Mouse (Mus musculus): ENCODE measurements around the gene Gm29797. TPM values are rescaled to one million over a fixed set of nuclear protein-coding genes. Genes with fewer than 3 reads are reported as not detected.

The Gm29797 gene
- polyA plus RNA-seq, 1 experiment from 2014 or later, result not detected

- Histone ChIP-seq H3K27ac (ENCODE audit: low read depth, low read length) (no peak overlapping the region; the same call in 1 of the 2 replicates), H3K4me3 (ENCODE audit: low read depth, low read length) (no peak overlapping the region), H3K36me3 (ENCODE audit: control insufficient read depth, insufficient read depth, low read length) (no peaks in the 10 kb centered on the region), H3K4me1 (replicated peaks; ENCODE audit: control insufficient read depth, insufficient read depth, low read length) (peaks cover 9% of the 10 kb centered on the region; the same call in 1 of the 2 replicates), H3K9me3 (ENCODE audit: control insufficient read depth, low read length) (no peaks in the 10 kb centered on the region), H3K27me3 (ENCODE audit: control insufficient read depth, insufficient read depth, low read length) (peaks cover 24% of the 10 kb centered on the region), H3K4me2 (replicated peaks; ENCODE audit: low read depth, low read length) (peak overlapping the region; percentile 17; the same call in 1 of the 2 replicates), H3K9ac (ENCODE audit: low read depth, low read length) (peak overlapping the region; percentile 44)
- DNase-seq (ENCODE audit: low spot score), result peak; percentile 67
- 0 out of 2 replicates have a peak, but pooled peaks have one; percentile 22 for ATAC-seq (ENCODE audit: low FRiP score)
- 4% methylated on average over 14 of the region's 14 CpGs for WGBS
Measured at GRCm38 (mm10) chr2:181675454-181675853, 18.6 kb downstream of the Gm29797 start.

GRCm38 (mm10) chr2:181676424-181676823 lies 19.6 kb downstream of the Gm29797 start:
- no peak for ATAC-seq (ENCODE audit: low FRiP score)
- H3K9me3 ChIP-seq (ENCODE audit: control insufficient read depth, low read length), result no peaks in the 10 kb centered on the region
- peaks cover 8% of the 10 kb centered on the region for H3K4me1 ChIP-seq (replicated peaks; ENCODE audit: control insufficient read depth, insufficient read depth, low read length)
- no peak overlapping the region; the same call in 1 of the 2 replicates for H3K27ac ChIP-seq (ENCODE audit: low read depth, low read length)
- peaks cover 14% of the 10 kb centered on the region for H3K27me3 ChIP-seq (ENCODE audit: control insufficient read depth, insufficient read depth, low read length)
- no peak overlapping the region for H3K4me2 ChIP-seq (replicated peaks; ENCODE audit: low read depth, low read length)
- 33% methylated on average over 2 of the region's 2 CpGs for WGBS
- no peaks in the 10 kb centered on the region for H3K36me3 ChIP-seq (ENCODE audit: control insufficient read depth, insufficient read depth, low read length)
- DNase-seq (ENCODE audit: low spot score), result peak; percentile 63
- H3K9ac ChIP-seq (ENCODE audit: low read depth, low read length), result no peak overlapping the region
- no peak overlapping the region for H3K4me3 ChIP-seq (ENCODE audit: low read depth, low read length)

- WGBS, result 58% methylated on average over 4 of the region's 5 CpGs
- Histone ChIP-seq H3K9ac (ENCODE audit: low read depth, low read length) (no peak overlapping the region), H3K4me1 (replicated peaks; ENCODE audit: control insufficient read depth, insufficient read depth, low read length) (peaks cover 7% of the 10 kb centered on the region), H3K4me2 (replicated peaks; ENCODE audit: low read depth, low read length) (no peak overlapping the region), H3K27ac (ENCODE audit: low read depth, low read length) (no peak overlapping the region), H3K9me3 (ENCODE audit: control insufficient read depth, low read length) (no peaks in the 10 kb centered on the region), H3K36me3 (ENCODE audit: control insufficient read depth, insufficient read depth, low read length) (no peaks in the 10 kb centered on the region), H3K27me3 (ENCODE audit: control insufficient read depth, insufficient read depth, low read length) (peaks cover 6% of the 10 kb centered on the region), H3K4me3 (ENCODE audit: low read depth, low read length) (no peak overlapping the region)
- no peak for ATAC-seq (ENCODE audit: low FRiP score)
- DNase-seq (ENCODE audit: low spot score), result no peak
Measured at GRCm38 (mm10) chr2:181677096-181677754, 20.4 kb downstream of the Gm29797 start.

- DNase-seq (ENCODE audit: low spot score), result no peak
- Histone ChIP-seq H3K36me3 (ENCODE audit: control insufficient read depth, insufficient read depth, low read length) (no peaks in the 10 kb centered on the region), H3K4me3 (ENCODE audit: low read depth, low read length) (no peak overlapping the region), H3K9me3 (ENCODE audit: control insufficient read depth, low read length) (no peaks in the 10 kb centered on the region), H3K4me2 (replicated peaks; ENCODE audit: low read depth, low read length) (no peak overlapping the region), H3K4me1 (replicated peaks; ENCODE audit: control insufficient read depth, insufficient read depth, low read length) (peaks cover 7% of the 10 kb centered on the region), H3K27ac (ENCODE audit: low read depth, low read length) (no peak overlapping the region), H3K9ac (ENCODE audit: low read depth, low read length) (no peak overlapping the region), H3K27me3 (ENCODE audit: control insufficient read depth, insufficient read depth, low read length) (peaks cover 1% of the 10 kb centered on the region)
- ATAC-seq (ENCODE audit: low FRiP score), result no peak
- WGBS, result 57% methylated on average over 3 of the region's 3 CpGs
Measured at GRCm38 (mm10) chr2:181677755-181678098, 20.9 kb downstream of the Gm29797 start.

GRCm38 (mm10) chr2:181678780-181679179 lies 21.9 kb downstream of the Gm29797 start:
- no peaks in the 10 kb centered on the region for H3K27me3 ChIP-seq (ENCODE audit: control insufficient read depth, insufficient read depth, low read length)
- H3K4me2 ChIP-seq (replicated peaks; ENCODE audit: low read depth, low read length), result no peak overlapping the region
- H3K9me3 ChIP-seq (ENCODE audit: control insufficient read depth, low read length), result no peaks in the 10 kb centered on the region
- WGBS, result 50% methylated on average over 1 of the region's 1 CpGs
- DNase-seq (ENCODE audit: low spot score) (peak; percentile 78), ATAC-seq (ENCODE audit: low FRiP score) (peak; percentile 60)
- peaks cover 7% of the 10 kb centered on the region for H3K4me1 ChIP-seq (replicated peaks; ENCODE audit: control insufficient read depth, insufficient read depth, low read length)
- no peak overlapping the region for H3K9ac ChIP-seq (ENCODE audit: low read depth, low read length)
- H3K27ac ChIP-seq (ENCODE audit: low read depth, low read length), result no peak overlapping the region
- no peak overlapping the region for H3K4me3 ChIP-seq (ENCODE audit: low read depth, low read length)
- H3K36me3 ChIP-seq (ENCODE audit: control insufficient read depth, insufficient read depth, low read length), result no peaks in the 10 kb centered on the region

- no peaks in the 10 kb centered on the region for H3K27me3 ChIP-seq (ENCODE audit: control insufficient read depth, insufficient read depth, low read length)
- peaks cover 7% of the 10 kb centered on the region for H3K4me1 ChIP-seq (replicated peaks; ENCODE audit: control insufficient read depth, insufficient read depth, low read length)
- under 1% methylated on average over 69 of the region's 69 CpGs for WGBS
- H3K4me3 ChIP-seq (ENCODE audit: low read depth, low read length), result peak within 1 kb of the TSS; percentile 64
- no peak within 1 kb of the TSS for H3K27ac ChIP-seq (ENCODE audit: low read depth, low read length)
- H3K9ac ChIP-seq (ENCODE audit: low read depth, low read length), result peak within 1 kb of the TSS; percentile 82
- no peaks in the 10 kb centered on the region for H3K9me3 ChIP-seq (ENCODE audit: control insufficient read depth, low read length)
- H3K4me2 ChIP-seq (replicated peaks; ENCODE audit: low read depth, low read length), result peak within 1 kb of the TSS; percentile 95
- DNase-seq (ENCODE audit: low spot score) (peak; percentile 76), ATAC-seq (ENCODE audit: low FRiP score) (peak; percentile 69)
- H3K36me3 ChIP-seq (ENCODE audit: control insufficient read depth, insufficient read depth, low read length), result no peaks in the 10 kb centered on the region
Measured at GRCm38 (mm10) chr2:181679951-181680715, 23.3 kb downstream of the Gm29797 start, which contains the start of gene Tcea2. Gene Tcea2, plus strand, starts transcription at chr2:181680310.

- WGBS, result 20% methylated on average over 7 of the region's 7 CpGs
- Histone ChIP-seq H3K27ac (ENCODE audit: low read depth, low read length) (no peak overlapping the region), H3K27me3 (ENCODE audit: control insufficient read depth, insufficient read depth, low read length) (no peaks in the 10 kb centered on the region), H3K4me2 (replicated peaks; ENCODE audit: low read depth, low read length) (peak overlapping the region; percentile 95), H3K9ac (ENCODE audit: low read depth, low read length) (peak overlapping the region; percentile 82), H3K36me3 (ENCODE audit: control insufficient read depth, insufficient read depth, low read length) (no peaks in the 10 kb centered on the region), H3K9me3 (ENCODE audit: control insufficient read depth, low read length) (no peaks in the 10 kb centered on the region), H3K4me3 (ENCODE audit: low read depth, low read length) (peak overlapping the region; percentile 64), H3K4me1 (replicated peaks; ENCODE audit: control insufficient read depth, insufficient read depth, low read length) (peaks cover 7% of the 10 kb centered on the region)
- peak; percentile 25 for ATAC-seq (ENCODE audit: low FRiP score)
- no peak for DNase-seq (ENCODE audit: low spot score)
Measured at GRCm38 (mm10) chr2:181680716-181681117, 23.9 kb downstream of the Gm29797 start.

GRCm38 (mm10) chr2:181681978-181682377 lies 25.1 kb downstream of the Gm29797 start:
- H3K4me2 ChIP-seq (replicated peaks; ENCODE audit: low read depth, low read length), result no peak overlapping the region
- H3K27me3 ChIP-seq (ENCODE audit: control insufficient read depth, insufficient read depth, low read length), result no peaks in the 10 kb centered on the region
- H3K9ac ChIP-seq (ENCODE audit: low read depth, low read length), result no peak overlapping the region
- ATAC-seq (ENCODE audit: low FRiP score) (no peak), DNase-seq (ENCODE audit: low spot score) (no peak)
- 93% methylated on average over 1 of the region's 1 CpGs for WGBS
- H3K27ac ChIP-seq (ENCODE audit: low read depth, low read length), result no peak overlapping the region
- no peaks in the 10 kb centered on the region for H3K36me3 ChIP-seq (ENCODE audit: control insufficient read depth, insufficient read depth, low read length)
- no peak overlapping the region for H3K4me3 ChIP-seq (ENCODE audit: low read depth, low read length)
- peaks cover 7% of the 10 kb centered on the region; the same call in 1 of the 2 replicates for H3K4me1 ChIP-seq (replicated peaks; ENCODE audit: control insufficient read depth, insufficient read depth, low read length)
- H3K9me3 ChIP-seq (ENCODE audit: control insufficient read depth, low read length), result no peaks in the 10 kb centered on the region
